Mouse (Mus musculus) ES-E14 (cell line): ENCODE measurements around the gene Pnlip.

Experiments used
- CHD2 ChIP-seq: IDR thresholded peaks from 2 replicates; pipeline ENCODE4 v1.6.1; 2014; ENCODE audit warnings: mild to moderate bottlenecking, low read depth, low read length, inconsistent platforms
- MAFK ChIP-seq: IDR thresholded peaks from 2 replicates; pipeline ENCODE4 v1.6.1; 2014; ENCODE audit warnings: mild to moderate bottlenecking, low read depth, low read length, inconsistent platforms; ENCODE audit not compliant: insufficient read depth
- ZNF384 ChIP-seq: IDR thresholded peaks from 2 replicates; pipeline ENCODE4 v1.6.1; 2012; ENCODE audit warnings: low read depth, low read length, inconsistent platforms

DNA sequence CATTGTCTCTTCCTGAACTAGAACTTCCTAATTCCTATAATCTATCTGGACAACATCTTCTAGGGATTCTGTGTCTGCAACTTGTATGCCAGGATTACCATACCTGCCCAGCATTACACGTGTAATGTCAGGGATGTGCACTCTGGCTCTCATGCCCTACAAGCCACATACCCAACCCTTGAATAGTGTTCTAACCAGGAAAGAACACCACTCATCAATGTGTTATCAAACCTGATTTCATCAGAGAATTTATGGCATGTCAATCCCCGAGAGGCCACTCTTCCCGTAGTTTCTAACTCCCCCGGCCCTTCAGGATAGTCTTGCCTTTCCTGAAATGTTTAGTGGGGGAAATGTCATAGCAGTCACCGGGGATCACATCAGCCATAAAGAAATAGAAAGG lies 12.6 kb downstream of the Pnlip start:
- TF ChIP-seq MAFK (no peak), ZNF384 (no peak), CHD2 (no peak)
